Mouse (Mus musculus) heart, embryonic 11.5 days (tissue): Measurements from ENCODE around the gene Foxc1. TPM values are rescaled to one million over a fixed set of nuclear protein-coding genes. Genes with fewer than 3 reads are reported as not detected.

ENCODE experiments used
- ATAC-seq: fragments of 200-750 bp; cut with Nextera tagmentation; replicated peaks from 2 replicates; pipeline ENCODE4 v1.8.0; 2017; ENCODE audit warnings: moderate library complexity; ENCODE audit not compliant: insufficient number of reproducible peaks, low FRiP score, low TSS enrichment
- H3K27ac ChIP-seq: fragments of 300-500 bp; sonication (generic); 2 replicates; pipeline ENCODE4 v1.5.1; 2014; ENCODE audit warnings: mild to moderate bottlenecking, low read depth, low read length
- H3K27me3 ChIP-seq: fragments of 300-500 bp; sonication (generic); 2 replicates; pipeline ENCODE4 v1.6.1; 2014; ENCODE audit warnings: mild to moderate bottlenecking, low read length, mixed read lengths; ENCODE audit not compliant: control insufficient read depth, insufficient read depth
- H3K36me3 ChIP-seq: fragments of 300-500 bp; sonication (generic); 2 replicates; pipeline ENCODE4 v1.6.1; 2014; ENCODE audit warnings: mild to moderate bottlenecking, low read length, moderate library complexity, mixed read lengths; ENCODE audit not compliant: control insufficient read depth, insufficient read depth
- H3K4me1 ChIP-seq: fragments of 300-500 bp; sonication (generic); 2 replicates; pipeline ENCODE4 v1.6.1; 2014; ENCODE audit warnings: low read length; ENCODE audit not compliant: control insufficient read depth, insufficient read depth
- H3K4me2 ChIP-seq: fragments of 300-500 bp; sonication (generic); 2 replicates; pipeline ENCODE4 v1.6.1; 2014; ENCODE audit warnings: mild to moderate bottlenecking, moderate library complexity
- H3K4me3 ChIP-seq: fragments of 300-500 bp; sonication (generic); 2 replicates; pipeline ENCODE4 v1.5.1; 2014; ENCODE audit warnings: low read depth, low read length
- H3K9ac ChIP-seq: fragments of 300-500 bp; sonication (generic); 2 replicates; pipeline ENCODE4 v1.6.1; 2014; ENCODE audit warnings: mild to moderate bottlenecking, low read depth, low read length, moderate library complexity
- H3K9me3 ChIP-seq: fragments of 300-500 bp; sonication (generic); replicated peaks from 2 replicates; pipeline ENCODE4 v1.6.1; 2016; ENCODE audit warnings: low read length; ENCODE audit not compliant: control insufficient read depth
- WGBS: fragments of 180-500 bp; shearing (Covaris S2); extraction: QIAGEN DNeasy Blood & Tissue Kit; methylation state at CpG from one replicate; pipeline ENCODE4 v1.1.7; 2014; ENCODE audit not compliant: insufficient replicate concordance; 5-methylcytosine and 5-hydroxymethylcytosine counted together
- polyA plus RNA-seq: library from polyadenylated mRNA; unstranded; fragments of >200 nt; fragmentation: Nextera tagmentation; extraction: Ambion mirVana; gene quantifications from 2 replicates; pipeline ENCODE4 v1.2.1, GENCODE M21; 2014

Foxc1 gene
- polyA plus RNA-seq, 1 experiment from 2014 or later, result 4.0 TPM

DNA sequence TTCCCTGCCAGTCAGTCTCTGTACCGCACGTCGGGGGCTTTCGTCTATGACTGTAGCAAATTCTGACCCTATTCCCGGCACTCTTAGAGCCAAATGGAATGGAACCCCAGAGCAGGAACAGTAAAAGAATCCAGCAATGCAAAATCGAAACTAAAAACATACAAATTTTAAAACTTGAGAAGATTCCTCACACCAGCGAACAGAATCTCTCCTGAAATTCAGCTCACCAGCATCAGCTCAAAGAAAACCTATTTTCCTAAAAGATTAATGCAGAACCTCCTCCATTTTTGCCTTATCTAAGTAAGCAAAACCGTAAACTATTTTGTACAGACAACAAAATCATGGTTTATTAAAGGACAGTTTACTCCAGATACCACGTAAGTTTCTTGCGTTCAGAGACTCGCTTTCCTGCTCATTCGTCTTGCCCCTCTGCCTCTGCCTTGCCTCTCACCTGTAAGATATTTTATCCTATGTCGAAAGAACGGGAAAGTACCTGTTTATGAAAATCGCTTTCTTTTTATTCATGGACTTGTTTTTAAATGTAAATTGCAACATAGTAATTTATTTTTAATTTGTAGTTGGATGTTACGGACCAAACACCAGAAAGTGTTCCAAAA is 2.5 kb downstream of the Foxc1 start:
- peak overlapping the region; percentile 91 for H3K4me2 ChIP-seq
- peak overlapping the region; percentile 70 for H3K4me3 ChIP-seq
- peak overlapping the region; percentile 99 for H3K27ac ChIP-seq
- H3K4me1 ChIP-seq, result peaks cover 13% of the 10 kb centered on the region; the same call in 1 of the 2 replicates
- peaks cover 72% of the 10 kb centered on the region for H3K27me3 ChIP-seq
- ATAC-seq, result no peak
- WGBS, result 6% methylated on average over 16 of the region's 16 CpGs
- H3K36me3 ChIP-seq, result no peaks in the 10 kb centered on the region
- H3K9me3 ChIP-seq, result no peaks in the 10 kb centered on the region
- peak overlapping the region; percentile 92 for H3K9ac ChIP-seq

DNA sequence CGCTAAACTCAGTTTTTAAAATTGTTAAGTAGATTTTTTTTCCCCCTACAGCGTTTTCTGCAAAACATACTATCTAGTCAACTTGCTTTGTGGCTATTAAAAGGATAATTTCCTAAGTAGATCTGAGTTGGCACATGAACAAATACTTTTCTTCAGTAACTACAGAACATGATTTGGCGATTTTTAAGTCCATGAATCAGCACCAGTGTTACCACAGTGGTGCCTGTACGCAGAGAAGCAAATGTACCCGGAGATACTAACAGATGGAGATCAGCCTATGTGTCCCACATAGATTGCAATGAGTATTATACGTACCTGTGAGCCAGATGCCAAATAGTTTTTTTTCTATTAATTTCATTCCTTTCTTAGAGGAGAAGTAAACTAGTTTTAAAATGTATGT is 3.3 kb downstream of the Foxc1 start:
- no peak for ATAC-seq
- peak overlapping the region; percentile 47; the same call in 1 of the 2 replicates for H3K9ac ChIP-seq
- peak overlapping the region; percentile 38 for H3K4me2 ChIP-seq
- H3K9me3 ChIP-seq, result no peaks in the 10 kb centered on the region
- H3K4me3 ChIP-seq, result peak overlapping the region; percentile 38
- H3K27ac ChIP-seq, result peak overlapping the region; percentile 4; the same call in 1 of the 2 replicates
- H3K27me3 ChIP-seq, result peaks cover 70% of the 10 kb centered on the region
- no peaks in the 10 kb centered on the region for H3K36me3 ChIP-seq
- peaks cover 14% of the 10 kb centered on the region; the same call in 1 of the 2 replicates for H3K4me1 ChIP-seq
- 11% methylated on average over 6 of the region's 6 CpGs for WGBS

DNA sequence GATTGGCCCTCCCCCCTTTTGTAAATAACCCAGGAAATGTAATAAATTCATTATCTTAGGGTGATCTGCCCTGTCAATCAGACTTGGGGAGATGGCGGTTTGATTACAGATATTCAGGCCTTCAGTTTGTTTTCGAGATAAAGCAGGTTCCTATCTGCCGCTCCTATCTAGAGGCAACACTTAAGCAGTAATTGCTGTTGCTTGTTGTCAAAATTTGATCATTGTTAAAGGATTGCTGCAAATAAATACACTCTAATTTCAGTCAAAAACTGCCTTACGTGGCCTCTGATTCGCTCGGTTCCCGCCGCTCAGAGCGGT is 3.9 kb downstream of the Foxc1 start:
- H3K36me3 ChIP-seq, result no peaks in the 10 kb centered on the region
- WGBS, result under 1% methylated on average over 9 of the region's 9 CpGs
- peaks cover 18% of the 10 kb centered on the region for H3K4me1 ChIP-seq
- H3K27ac ChIP-seq, result peak overlapping the region; percentile 76
- no peak for ATAC-seq
- H3K9ac ChIP-seq, result peak overlapping the region; percentile 89
- peak overlapping the region; percentile 78 for H3K4me2 ChIP-seq
- H3K4me3 ChIP-seq, result peak overlapping the region; percentile 63
- peaks cover 65% of the 10 kb centered on the region for H3K27me3 ChIP-seq
- no peaks in the 10 kb centered on the region for H3K9me3 ChIP-seq

DNA sequence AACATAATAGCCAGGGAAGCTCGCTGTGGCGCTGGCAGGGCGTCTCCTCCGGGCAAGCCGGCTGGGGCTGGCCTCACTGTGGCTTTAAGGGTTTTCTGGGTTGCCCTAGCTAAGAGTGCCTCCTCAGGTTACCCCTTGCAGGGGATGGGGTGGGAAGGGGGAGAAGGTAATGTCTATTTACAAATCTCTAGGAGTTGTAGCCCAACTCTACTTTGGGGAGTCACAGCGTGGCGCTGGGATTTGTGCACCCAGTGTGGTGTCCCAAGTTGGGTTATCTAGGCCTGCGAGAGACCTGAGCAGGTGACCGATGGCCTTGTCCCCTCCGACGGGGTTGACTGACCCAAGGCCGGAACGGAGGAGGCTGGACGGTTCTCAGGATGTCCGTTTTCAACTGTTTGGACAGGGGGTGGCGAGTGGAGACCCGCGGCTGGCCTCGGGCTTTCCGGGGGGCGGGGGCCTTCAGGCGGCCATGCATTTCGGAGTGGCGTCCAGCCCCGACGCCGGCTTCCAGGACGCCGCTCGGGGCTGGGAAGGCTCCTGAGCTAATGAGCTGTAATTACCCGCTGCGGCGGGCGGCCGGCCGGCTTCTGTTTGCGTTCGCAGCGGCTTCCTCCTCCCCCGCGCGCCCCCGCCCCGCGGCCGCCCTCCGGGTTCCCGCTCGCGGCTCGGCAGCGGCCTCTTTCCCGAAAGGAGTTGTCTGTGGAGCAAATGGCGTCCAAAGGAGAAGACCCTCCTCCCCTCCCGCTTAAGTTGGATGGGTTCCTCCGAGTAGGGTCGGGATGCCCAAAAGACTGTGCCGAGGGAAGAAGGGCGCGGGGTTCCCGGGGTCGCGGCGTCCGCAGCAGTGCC is 4.5 kb downstream of the Foxc1 start:
- peak overlapping the region; percentile 63 for H3K4me3 ChIP-seq
- H3K9me3 ChIP-seq, result no peaks in the 10 kb centered on the region
- no peak for ATAC-seq
- H3K27me3 ChIP-seq, result peaks cover 60% of the 10 kb centered on the region
- peaks cover 23% of the 10 kb centered on the region for H3K4me1 ChIP-seq
- peak overlapping the region; percentile 89 for H3K9ac ChIP-seq
- 1% methylated on average over 62 of the region's 65 CpGs for WGBS
- H3K27ac ChIP-seq, result peak overlapping the region; percentile 76
- peak overlapping the region; percentile 78 for H3K4me2 ChIP-seq
- H3K36me3 ChIP-seq, result no peaks in the 10 kb centered on the region

DNA sequence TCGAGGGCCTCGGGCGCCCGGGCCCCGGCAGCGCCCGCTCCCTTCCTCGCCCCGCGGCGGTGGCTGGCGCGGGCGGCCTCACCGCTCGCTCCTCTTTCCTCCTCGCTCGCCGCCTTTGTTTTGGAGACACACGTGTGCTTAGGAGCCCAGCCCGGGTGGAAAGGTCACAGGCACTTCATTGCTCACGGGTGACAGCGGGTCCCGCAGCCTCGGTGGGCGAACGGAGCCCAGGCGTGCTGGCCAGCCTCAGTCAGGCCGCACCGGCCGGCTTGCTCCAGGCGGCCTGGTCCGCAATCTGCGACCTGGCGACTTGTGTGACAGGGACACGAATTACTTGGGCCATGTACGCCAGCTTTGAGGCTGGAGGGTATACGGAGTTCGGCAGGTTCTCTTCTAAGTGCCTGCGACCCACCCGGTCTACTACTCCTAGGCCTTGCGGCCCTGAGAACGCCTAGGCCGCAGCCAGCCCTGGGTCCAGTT is 5.1 kb downstream of the Foxc1 start:
- 10% methylated on average over 44 of the region's 44 CpGs for WGBS
- no peaks in the 10 kb centered on the region for H3K36me3 ChIP-seq
- peak overlapping the region; percentile 63 for H3K4me3 ChIP-seq
- H3K9me3 ChIP-seq, result no peaks in the 10 kb centered on the region
- H3K9ac ChIP-seq, result peak overlapping the region; percentile 89
- H3K4me2 ChIP-seq, result peak overlapping the region; percentile 78
- peaks cover 26% of the 10 kb centered on the region for H3K4me1 ChIP-seq
- H3K27ac ChIP-seq, result peak overlapping the region; percentile 76
- peaks cover 58% of the 10 kb centered on the region for H3K27me3 ChIP-seq
- no peak for ATAC-seq

DNA sequence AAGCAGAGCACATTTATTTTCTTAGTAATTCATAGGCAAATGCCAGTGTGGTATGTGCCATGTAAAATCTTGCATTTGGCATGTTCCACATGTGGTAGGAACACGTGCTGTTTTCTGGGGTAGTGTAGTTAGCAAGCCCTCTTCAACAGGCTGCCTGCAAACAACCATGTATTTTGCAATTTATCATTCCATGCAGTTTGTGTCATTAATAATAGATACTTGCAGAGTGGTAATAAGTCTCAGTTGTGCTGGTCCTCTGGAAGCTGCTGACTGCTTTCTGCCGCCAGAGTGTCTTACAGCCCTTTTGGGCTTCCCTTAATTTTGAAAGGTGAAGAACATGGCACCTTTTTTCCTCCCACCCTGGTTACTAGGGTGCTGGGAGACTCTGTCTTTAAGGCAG is 6.3 kb downstream of the Foxc1 start:
- Histone ChIP-seq H3K27ac (peak overlapping the region; percentile 29; the same call in 1 of the 2 replicates), H3K9me3 (no peaks in the 10 kb centered on the region), H3K36me3 (no peaks in the 10 kb centered on the region), H3K9ac (peak overlapping the region; percentile 43; the same call in 1 of the 2 replicates), H3K27me3 (peaks cover 55% of the 10 kb centered on the region), H3K4me3 (0 out of 2 replicates have a peak overlapping the region, but pooled peaks have one; percentile 0), H3K4me1 (peaks cover 26% of the 10 kb centered on the region), H3K4me2 (peak overlapping the region; percentile 78)
- no peak for ATAC-seq
- 58% methylated on average over 2 of the region's 2 CpGs for WGBS

DNA sequence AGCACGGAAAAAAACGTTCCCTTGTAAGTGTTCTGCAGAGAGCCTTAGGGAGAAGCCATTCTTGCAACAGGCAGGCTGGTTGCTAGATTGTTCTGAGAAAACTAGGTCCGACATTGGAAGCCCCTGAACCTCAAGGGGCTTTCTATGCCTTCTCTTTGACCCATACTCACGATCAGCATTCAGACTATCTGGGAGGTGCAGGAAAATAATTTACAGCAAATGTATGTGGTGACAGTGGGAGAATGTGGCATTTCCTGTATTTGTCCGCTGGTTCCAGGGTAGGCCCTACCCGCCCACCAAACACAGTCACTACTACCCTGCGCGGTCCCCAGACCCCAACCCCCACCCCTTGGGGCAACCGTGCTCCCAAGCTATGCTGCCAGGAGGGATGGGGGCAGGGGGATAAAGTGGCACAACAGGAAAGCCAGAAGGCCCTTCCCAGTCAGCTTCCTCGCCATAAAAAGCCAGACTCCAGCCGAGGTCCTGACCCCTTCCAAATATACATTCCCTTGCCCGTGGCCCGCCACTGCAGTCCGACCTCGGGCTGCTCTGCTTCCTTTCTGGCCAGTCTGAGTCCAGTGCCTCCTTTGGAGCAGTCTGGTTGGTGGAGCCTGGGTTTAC is 9.1 kb downstream of the Foxc1 start:
- peak overlapping the region; percentile 31 for H3K4me2 ChIP-seq
- H3K27me3 ChIP-seq, result peaks cover 46% of the 10 kb centered on the region
- ATAC-seq, result peak; percentile 57; the same call in 1 of the 2 replicates
- H3K4me3 ChIP-seq, result no peak overlapping the region
- H3K9me3 ChIP-seq, result no peaks in the 10 kb centered on the region
- H3K36me3 ChIP-seq, result no peaks in the 10 kb centered on the region
- 0 out of 2 replicates have a peak overlapping the region, but pooled peaks have one; percentile 2 for H3K27ac ChIP-seq
- peaks cover 32% of the 10 kb centered on the region for H3K4me1 ChIP-seq
- no peak overlapping the region; the same call in 1 of the 2 replicates for H3K9ac ChIP-seq
- WGBS, result 18% methylated on average over 15 of the region's 15 CpGs

DNA sequence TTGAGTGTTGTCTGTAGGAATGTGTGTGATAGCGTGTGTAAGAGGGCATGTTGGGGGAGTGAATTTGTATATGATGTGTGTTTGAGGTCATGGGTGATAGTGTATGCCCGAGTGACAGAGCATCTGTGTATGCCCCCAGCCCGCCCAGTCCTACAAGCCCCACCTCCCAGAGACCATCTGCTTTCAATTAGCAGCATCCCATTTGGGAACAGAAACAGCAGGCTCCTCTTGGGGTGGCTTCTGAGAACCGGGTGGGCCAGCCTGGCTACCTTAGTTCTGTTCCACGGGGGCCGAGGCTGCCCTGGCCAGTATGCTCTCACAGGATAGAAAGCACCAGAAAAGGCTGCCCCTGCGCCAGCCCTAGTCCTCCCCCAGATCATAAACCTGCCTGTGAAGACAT is 11.9 kb downstream of the Foxc1 start:
- H3K27ac ChIP-seq, result no peak overlapping the region
- ATAC-seq, result no peak
- H3K27me3 ChIP-seq, result peaks cover 21% of the 10 kb centered on the region
- no peak overlapping the region for H3K4me2 ChIP-seq
- WGBS, result 41% methylated on average over 7 of the region's 7 CpGs
- no peaks in the 10 kb centered on the region for H3K36me3 ChIP-seq
- H3K9ac ChIP-seq, result no peak overlapping the region
- no peaks in the 10 kb centered on the region for H3K9me3 ChIP-seq
- H3K4me3 ChIP-seq, result no peak overlapping the region
- H3K4me1 ChIP-seq, result peaks cover 49% of the 10 kb centered on the region
